Mouse (Mus musculus) retina, embryonic 14.5 days (tissue): ENCODE data around the gene Angptl6.
"Not testable (repeated sequence)": the region's sequence is repeated elsewhere in the genome, so short reads cannot be mapped to it uniquely, and the experiment has no call there.

ENCODE experiments used
- DNase-seq: peaks from one replicate; pipeline ENCODE4 v3.0.0-alpha.2; 2015; ENCODE audit warnings: low spot score

The Angptl6 gene

GRCm38 (mm10) chr9:20837184-20837947, 42.2 kb downstream of the Angptl6 start:
- no peak for DNase-seq

GRCm38 (mm10) chr9:20835431-20835954, 44.0 kb downstream of the Angptl6 start:
- not testable (repeated sequence) for DNase-seq

- DNase-seq: no peak
Measured at GRCm38 (mm10) chr9:20834881-20835280, 44.6 kb downstream of the Angptl6 start.

GRCm38 (mm10) chr9:20830901-20831643, 48.5 kb downstream of the Angptl6 start:
- peak; percentile 97 for DNase-seq

GRCm38 (mm10) chr9:20828127-20828526, 51.4 kb downstream of the Angptl6 start:
- DNase-seq: no peak

- DNase-seq: no peak
Measured at GRCm38 (mm10) chr9:20825781-20826180, 53.7 kb downstream of the Angptl6 start.
